Mouse (Mus musculus) heart, adult 2 months (tissue): ENCODE measurements around the gene Fem1a. TPM values are rescaled to one million over a fixed set of nuclear protein-coding genes. Genes with fewer than 3 reads are reported as not detected.

Source experiments
- DNase-seq, 2 experiments: peaks; one replicate each; pipeline ENCODE4 v3.0.0; 2021
- H3K27ac ChIP-seq: fragments of 200-600 bp; 2 replicates; pipeline ENCODE4 v1.8.1; 2022
- H3K27me3 ChIP-seq: fragments of 200-500 bp; 2 replicates; pipeline ENCODE4 v1.6.1; 2012; ENCODE audit warnings: mild to moderate bottlenecking, low read length, inconsistent platforms, mixed read lengths; ENCODE audit not compliant: control insufficient read depth, insufficient read depth
- H3K36me3 ChIP-seq: fragments of 200-500 bp; 2 replicates; pipeline ENCODE4 v1.6.1; 2012; ENCODE audit warnings: low read length, inconsistent platforms; ENCODE audit not compliant: control insufficient read depth, insufficient read depth
- H3K4me1 ChIP-seq: fragments of 200-500 bp; 2 replicates; pipeline ENCODE4 v1.6.1; 2011; ENCODE audit warnings: low read length; ENCODE audit not compliant: control insufficient read depth, insufficient read depth
- H3K4me3 ChIP-seq: fragments of 200-600 bp; 2 replicates; pipeline ENCODE4 v1.8.1; 2022
- H3K79me2 ChIP-seq: fragments of 200-500 bp; replicated peaks from 2 replicates; pipeline ENCODE4 v1.6.1; 2012; ENCODE audit warnings: mild to moderate bottlenecking, inconsistent platforms, low read length, moderate library complexity, mixed read lengths; ENCODE audit not compliant: control insufficient read depth, insufficient read depth
- H3K9ac ChIP-seq: fragments of 200-500 bp; 2 replicates; pipeline ENCODE4 v1.6.1; 2012; ENCODE audit warnings: low read depth, mild to moderate bottlenecking, control low read depth, inconsistent platforms, low read length, mixed read lengths
- CTCF ChIP-seq: fragments of 200-600 bp; IDR thresholded peaks from 2 replicates; pipeline ENCODE4 v1.8.1; 2022; ENCODE audit warnings: antibody characterized with exemption, mild to moderate bottlenecking, moderate library complexity
- EP300 ChIP-seq: fragments of 200-500 bp; IDR thresholded peaks from 2 replicates; pipeline ENCODE4 v1.6.1; 2011; ENCODE audit warnings: low read depth, low read length, control low read depth; ENCODE audit not compliant: insufficient read depth
- POLR2A ChIP-seq: fragments of 200-500 bp; IDR thresholded peaks from 2 replicates; pipeline ENCODE4 v1.6.1; 2011; ENCODE audit warnings: mild to moderate bottlenecking, low read depth, low read length, control low read depth; ENCODE audit not compliant: insufficient read depth
- WGBS: fragments of 180-500 bp; shearing (Covaris S2); methylation state at CpG from one replicate; pipeline ENCODE4 v1.1.7; 2018; 5-methylcytosine and 5-hydroxymethylcytosine counted together
- intact Hi-C: fragments of 180-260 bp; cut with DNase I; formaldehyde crosslinking; loops from one replicate; pipeline ENCODE4 v1.15.1; 2025
- long read RNA-seq: library from polyadenylated mRNA; stranded (forward); transcript quantifications from one replicate; pipeline ENCODE4 v2.0.0, GENCODE M21; 2021
- polyA plus RNA-seq: library from polyadenylated mRNA; depleted of rRNA; stranded (reverse); fragments of >200 nt; gene quantifications from 2 replicates; pipeline ENCODE4 v1.2.3, GENCODE M21; 2012; rRNA removed
- total RNA-seq, 2 experiments: library from RNA; stranded (reverse); gene quantifications; 2 replicates each; pipeline ENCODE4 v1.2.3; 2021

The Fem1a gene
- total RNA-seq (100 to 1,000 TPM; 108 to 124 TPM), polyA plus RNA-seq (81.5 and 104 TPM in 2 replicates)
- long read RNA-seq, full-length matches to known transcripts: 160 of 161 reads
- long read RNA-seq, partial matches to known transcripts: 0 of 161 reads
- long read RNA-seq, other reads (novel, unspliced or antisense): 1 of 161 reads

DNA sequence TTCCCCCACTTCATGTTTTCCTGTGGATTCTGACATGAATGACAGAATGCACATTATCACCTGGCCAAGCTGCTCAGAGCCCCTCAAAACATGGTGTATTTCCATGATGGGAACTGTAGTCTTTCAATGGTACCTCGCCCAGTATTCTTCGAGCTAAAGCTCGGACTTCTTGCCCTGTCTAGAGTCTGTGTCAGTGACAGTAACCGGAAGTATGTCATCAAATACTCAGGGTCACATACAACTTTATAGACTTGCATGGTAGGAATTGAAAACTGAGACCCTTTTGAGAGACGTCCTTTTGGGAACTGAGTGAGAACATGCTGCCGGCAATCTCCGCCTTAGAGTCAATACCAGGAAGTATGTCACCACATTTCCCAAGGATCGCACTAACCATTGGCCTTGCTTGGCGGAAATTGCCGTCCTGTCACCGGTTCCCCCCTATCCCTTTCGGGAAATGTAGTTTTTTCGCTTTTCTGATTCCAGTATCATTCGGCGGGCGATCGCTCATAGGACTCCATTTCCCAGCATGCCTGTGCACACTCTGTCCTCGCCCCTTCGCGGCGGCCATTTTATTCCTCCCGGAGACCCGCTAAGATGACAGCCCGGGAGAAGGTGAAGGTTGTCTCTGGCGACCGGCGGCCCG, at the start of gene Fem1a:
TSS of gene Fem1a (plus strand) at position 572 of the 643 bp plus-strand sequence.
- peak; percentile 89 to 96 for DNase-seq
- H3K79me2 ChIP-seq: peaks cover 4% of the 10 kb centered on the region
- H3K36me3 ChIP-seq: peaks cover 8% of the 10 kb centered on the region
- H3K27me3 ChIP-seq: no peaks in the 10 kb centered on the region
- intact Hi-C loops: loop anchor here (10.0 kb wide), 1 partner anchor 302 kb away; the partner anchor contains the start of genes Ebi3 and Yju2
- H3K9ac ChIP-seq: peak within 1 kb of the TSS; percentile 90
- peaks cover 10% of the 10 kb centered on the region for H3K4me1 ChIP-seq
- TF ChIP-seq CTCF (no peak), POLR2A (peak; percentile 80), EP300 (peak; percentile 86)
- peak within 1 kb of the TSS; percentile 98 for H3K27ac ChIP-seq
- H3K4me3 ChIP-seq: peak within 1 kb of the TSS; percentile 80
- under 1% methylated on average over 28 of the region's 28 CpGs for WGBS

DNA sequence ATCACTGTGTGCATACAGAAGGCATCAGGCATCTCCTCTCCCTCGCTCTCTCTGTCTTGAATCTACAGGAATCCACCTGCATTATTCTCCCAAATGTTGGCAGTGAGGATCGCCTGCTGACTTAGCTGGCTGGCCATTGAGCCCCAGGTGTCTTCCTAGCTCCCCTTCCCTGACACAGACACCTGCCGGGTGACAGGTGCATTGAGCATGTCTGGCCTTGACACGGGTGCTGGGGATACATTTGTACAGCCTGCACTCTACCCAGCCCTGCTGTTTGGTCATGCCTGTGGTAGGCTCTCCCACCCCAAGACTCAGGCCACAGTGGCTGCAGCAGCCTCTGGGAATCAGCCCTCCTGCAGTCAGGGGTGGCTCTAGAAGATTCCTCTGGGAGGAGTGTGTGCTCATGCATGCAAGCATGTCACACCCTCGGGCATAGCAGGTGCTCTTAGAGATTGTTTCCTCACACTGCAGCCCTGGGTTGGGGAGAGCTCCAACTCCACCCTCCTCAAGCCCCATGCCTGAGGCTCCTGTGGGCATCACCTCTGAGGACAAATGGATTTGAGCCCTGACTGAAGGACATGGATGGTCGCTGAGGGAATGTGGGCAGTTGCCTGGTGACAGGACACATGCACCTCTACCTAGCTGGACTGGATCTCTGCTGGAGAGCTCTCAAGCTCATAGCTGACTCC, 49.5 kb upstream of the Fem1a start:
- intact Hi-C loops: no loop called here
- DNase-seq: no peak
- TF ChIP-seq POLR2A (no peak), EP300 (no peak), CTCF (no peak)
- 83% methylated on average over 6 of the region's 6 CpGs for WGBS
- Histone ChIP-seq H3K27ac (no peak overlapping the region), H3K79me2 (no peaks in the 10 kb centered on the region), H3K4me3 (no peak overlapping the region), H3K4me1 (peaks cover 13% of the 10 kb centered on the region), H3K27me3 (no peaks in the 10 kb centered on the region), H3K36me3 (no peaks in the 10 kb centered on the region), H3K9ac (no peak overlapping the region)

- Histone ChIP-seq H3K4me1 (peaks cover 14% of the 10 kb centered on the region), H3K9ac (no peak overlapping the region), H3K79me2 (no peaks in the 10 kb centered on the region), H3K27ac (no peak overlapping the region), H3K27me3 (no peaks in the 10 kb centered on the region), H3K4me3 (no peak overlapping the region), H3K36me3 (no peaks in the 10 kb centered on the region)
- no peak for DNase-seq
- intact Hi-C loops: no loop called here
- TF ChIP-seq CTCF (no peak), POLR2A (no peak), EP300 (no peak)
- WGBS: 90% methylated on average over 9 of the region's 9 CpGs
Observed at GRCm38 (mm10) chr17:56207963-56208530, 48.6 kb upstream of the Fem1a start.

- peaks cover 15% of the 10 kb centered on the region for H3K4me1 ChIP-seq
- no peak overlapping the region for H3K4me3 ChIP-seq
- H3K9ac ChIP-seq: no peak overlapping the region
- H3K27ac ChIP-seq: no peak overlapping the region; the same call in 1 of the 2 replicates
- TF ChIP-seq CTCF: no peak
- no peak for TF ChIP-seq POLR2A
- TF ChIP-seq EP300: no peak
- WGBS: 65% methylated on average over 3 of the region's 3 CpGs
- H3K27me3 ChIP-seq: no peaks in the 10 kb centered on the region
- no peaks in the 10 kb centered on the region for H3K79me2 ChIP-seq
- intact Hi-C loops: no loop called here
- no peaks in the 10 kb centered on the region for H3K36me3 ChIP-seq
- DNase-seq: no peak
Observed at GRCm38 (mm10) chr17:56208821-56209220, 47.8 kb upstream of the Fem1a start.

- H3K27me3 ChIP-seq: no peaks in the 10 kb centered on the region
- H3K27ac ChIP-seq: peak overlapping the region; percentile 69
- intact Hi-C loops: no loop called here
- no peaks in the 10 kb centered on the region for H3K79me2 ChIP-seq
- peaks cover 15% of the 10 kb centered on the region for H3K4me1 ChIP-seq
- no peaks in the 10 kb centered on the region for H3K36me3 ChIP-seq
- H3K9ac ChIP-seq: no peak overlapping the region
- no peak overlapping the region for H3K4me3 ChIP-seq
- peak; percentile 51 to 60 for DNase-seq
- no peak for TF ChIP-seq CTCF
- peak; percentile 47 for TF ChIP-seq POLR2A
- peak; percentile 67; the same call in 1 of the 2 replicates for TF ChIP-seq EP300
- 29% methylated on average over 2 of the region's 2 CpGs for WGBS
Observed at GRCm38 (mm10) chr17:56211090-56211489, 45.5 kb upstream of the Fem1a start.
